Mouse (Mus musculus) adrenal gland, postnatal 4 days (tissue): ENCODE measurements at regions not wholly inside any gene's neighbourhood (a gene's known extent, or its start where the extent isn't known, plus 50 kb on each side); places are given as distances from the start of the nearest gene placed in this dataset.

Experiments used
- DNase-seq, 2 experiments: peaks; one replicate each; pipeline ENCODE4 v3.0.0; 2021 to 2022; ENCODE audit warnings: low spot score in 2 of 2, mixed read lengths in 2 of 2

GRCm38 (mm10) chr19:54212169-54212568 is 168.2 kb downstream of the Adra2a start:
- no peak for DNase-seq

- DNase-seq: no peak
Observed at GRCm38 (mm10) chr19:54244176-54244575, 200.2 kb downstream of the Adra2a start.

- no peak for DNase-seq
Observed at GRCm38 (mm10) chr19:54248256-54248936, 204.4 kb downstream of the Adra2a start.

GRCm38 (mm10) chr19:54252145-54252664 is 208.3 kb downstream of the Adra2a start:
- no peak for DNase-seq

- DNase-seq: no peak
Observed at GRCm38 (mm10) chr19:54257889-54258288, 213.9 kb downstream of the Adra2a start.

- DNase-seq: no peak
Observed at GRCm38 (mm10) chr19:54259175-54259574, 215.2 kb downstream of the Adra2a start.

GRCm38 (mm10) chr19:54277368-54277767 is 233.4 kb downstream of the Adra2a start:
- DNase-seq: no peak

GRCm38 (mm10) chr19:54285481-54285880 is 241.5 kb downstream of the Adra2a start:
- DNase-seq: no peak

- DNase-seq: no peak
Observed at GRCm38 (mm10) chr19:54297663-54298388, 253.9 kb downstream of the Adra2a start.

GRCm38 (mm10) chr19:54311289-54311688 is 267.3 kb downstream of the Adra2a start:
- DNase-seq: no peak

- no peak for DNase-seq
Observed at GRCm38 (mm10) chr19:54311723-54312122, 267.8 kb downstream of the Adra2a start.

GRCm38 (mm10) chr19:54323276-54323675 is 279.3 kb downstream of the Adra2a start:
- DNase-seq: no peak

- DNase-seq: no peak
Observed at GRCm38 (mm10) chr19:54324991-54325390, 281.0 kb downstream of the Adra2a start.

GRCm38 (mm10) chr19:54332140-54332539 is 288.2 kb downstream of the Adra2a start:
- no peak for DNase-seq

- DNase-seq: no peak
Observed at GRCm38 (mm10) chr19:54340778-54341291, 296.9 kb downstream of the Adra2a start.

- DNase-seq: no peak
Observed at GRCm38 (mm10) chr19:54359731-54360130, 315.8 kb downstream of the Adra2a start.

GRCm38 (mm10) chr19:54360660-54361059 is 316.7 kb downstream of the Adra2a start:
- DNase-seq: no peak

GRCm38 (mm10) chr19:54385101-54385500 is 341.1 kb downstream of the Adra2a start:
- DNase-seq: no peak

- DNase-seq: no peak
Observed at GRCm38 (mm10) chr19:54391406-54391805, 347.5 kb downstream of the Adra2a start.

GRCm38 (mm10) chr19:54399651-54400050 is 355.7 kb downstream of the Adra2a start:
- no peak for DNase-seq

GRCm38 (mm10) chr19:54407904-54408303 is 364.0 kb downstream of the Adra2a start:
- DNase-seq: no peak

- DNase-seq: no peak
Observed at GRCm38 (mm10) chr19:54429062-54429461, 385.1 kb downstream of the Adra2a start.
